Mouse (Mus musculus): ENCODE data around the gene Olfr1465. TPM values are rescaled to one million over a fixed set of nuclear protein-coding genes. Genes with fewer than 3 reads are reported as not detected.

The Olfr1465 gene
- polyA plus RNA-seq (2015; fragmentation: Nextera tagmentation; extraction: Ambion mirVana) = not detected in 2 replicates

DNA sequence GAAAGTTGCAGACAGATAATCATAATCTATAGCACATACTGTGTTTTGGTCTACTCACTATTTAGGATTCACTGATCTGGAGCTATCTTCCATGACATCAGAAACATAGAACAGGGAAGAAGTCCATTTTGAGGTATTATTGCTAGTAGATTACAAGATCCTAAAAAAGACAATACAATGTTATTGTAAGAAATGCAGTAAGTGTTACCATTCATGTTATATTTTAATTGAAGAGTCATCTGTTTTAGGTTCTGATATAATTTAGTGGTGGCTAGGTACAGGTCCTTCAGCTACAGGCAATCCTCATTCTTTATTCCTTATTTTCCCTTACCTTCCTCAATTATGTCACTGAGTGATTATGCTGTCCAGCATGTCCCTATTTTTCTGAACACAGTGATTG is at the start of gene Olfr1465:
Olfr1465 (minus strand) TSS at position 101 of the 400 bp plus-strand sequence.
- H3K27ac ChIP-seq (ENCODE audit: low read length) = no peak within 1 kb of the TSS
- no peaks in the 10 kb centered on the region for H3K36me3 ChIP-seq (ENCODE audit: control insufficient read depth, insufficient read depth)
- H3K4me2 ChIP-seq (ENCODE audit: low read depth, low read length) = no peak within 1 kb of the TSS
- no peak within 1 kb of the TSS for H3K4me3 ChIP-seq (ENCODE audit: low read length)
- no peaks in the 10 kb centered on the region; the same call in 1 of the 2 replicates for H3K9me3 ChIP-seq (replicated peaks; ENCODE audit: control insufficient read depth, low read length)
- H3K27me3 ChIP-seq (ENCODE audit: control insufficient read depth, insufficient read depth, low read length) = no peaks in the 10 kb centered on the region
- no peak within 1 kb of the TSS for H3K9ac ChIP-seq (ENCODE audit: low read length)
- H3K4me1 ChIP-seq (ENCODE audit: control insufficient read depth, insufficient read depth, low read length) = no peaks in the 10 kb centered on the region
- ATAC-seq (replicated peaks; ENCODE audit: extremely low read depth, insufficient read depth, low FRiP score) = no peak

DNA sequence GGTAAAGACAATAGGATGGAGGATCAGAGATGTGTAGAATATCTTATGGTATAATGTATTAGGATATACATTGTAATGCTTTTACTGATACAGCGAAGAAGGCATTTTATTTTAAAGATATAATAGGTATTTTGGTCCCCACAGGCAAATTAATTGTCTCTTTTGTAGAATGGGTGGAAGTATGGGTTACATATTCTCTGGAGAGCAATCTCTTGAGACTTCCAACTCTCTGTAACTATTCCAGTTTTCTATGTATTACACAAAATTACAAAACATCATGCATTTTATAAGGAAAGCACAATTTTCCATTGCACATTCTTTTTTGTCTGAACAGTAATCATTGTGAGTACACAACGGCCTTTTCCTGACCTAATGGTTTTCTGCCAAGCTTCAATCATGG is 46.6 kb upstream of the Olfr1465 start, which contains the start of gene Olfr1467:
Olfr1467 (plus strand) TSS at position 301 of the 400 bp plus-strand sequence.
- no peak within 1 kb of the TSS for H3K9ac ChIP-seq (ENCODE audit: low read length)
- H3K9me3 ChIP-seq (replicated peaks; ENCODE audit: control insufficient read depth, low read length) = peaks cover 7% of the 10 kb centered on the region
- H3K4me3 ChIP-seq (ENCODE audit: low read length) = no peak within 1 kb of the TSS
- H3K4me1 ChIP-seq (ENCODE audit: control insufficient read depth, insufficient read depth, low read length) = no peaks in the 10 kb centered on the region
- WGBS = 61% methylated on average over 2 of the region's 2 CpGs
- no peaks in the 10 kb centered on the region for H3K36me3 ChIP-seq (ENCODE audit: control insufficient read depth, insufficient read depth)
- no peak within 1 kb of the TSS for H3K27ac ChIP-seq (ENCODE audit: low read length)
- no peak within 1 kb of the TSS for H3K4me2 ChIP-seq (ENCODE audit: low read depth, low read length)
- no peak for ATAC-seq (replicated peaks; ENCODE audit: extremely low read depth, insufficient read depth, low FRiP score)
- H3K27me3 ChIP-seq (ENCODE audit: control insufficient read depth, insufficient read depth, low read length) = no peaks in the 10 kb centered on the region

DNA sequence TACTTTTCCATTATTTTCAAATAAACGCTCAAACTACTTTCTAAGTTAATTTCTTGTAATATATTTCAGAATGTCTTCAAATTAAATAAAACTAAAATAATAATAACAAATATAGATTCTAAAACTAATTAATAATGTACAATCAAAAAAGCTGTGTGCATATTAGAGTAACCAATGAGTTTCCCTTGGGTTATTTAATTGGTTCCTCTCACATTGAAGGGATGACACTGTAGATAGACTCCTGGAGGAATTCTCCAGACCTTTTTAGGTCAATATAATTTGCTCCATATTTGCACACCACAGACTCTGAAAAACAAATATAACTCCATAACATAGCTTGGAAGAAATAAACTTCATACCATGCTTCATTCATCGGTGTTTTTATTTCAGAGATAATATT is 23.2 kb upstream of the Olfr1465 start, which contains the start of gene Olfr1466:
Olfr1466 (plus strand) TSS at position 301 of the 400 bp plus-strand sequence.
- no peaks in the 10 kb centered on the region for H3K4me1 ChIP-seq (ENCODE audit: control insufficient read depth, insufficient read depth, low read length)
- H3K9me3 ChIP-seq (replicated peaks; ENCODE audit: control insufficient read depth, low read length) = peaks cover 2% of the 10 kb centered on the region; the same call in 1 of the 2 replicates
- H3K27me3 ChIP-seq (ENCODE audit: control insufficient read depth, insufficient read depth, low read length) = no peaks in the 10 kb centered on the region
- ATAC-seq (replicated peaks; ENCODE audit: extremely low read depth, insufficient read depth, low FRiP score) = no peak
- no peak within 1 kb of the TSS for H3K27ac ChIP-seq (ENCODE audit: low read length)
- WGBS = 77% methylated on average over 2 of the region's 2 CpGs
- no peak within 1 kb of the TSS for H3K9ac ChIP-seq (ENCODE audit: low read length)
- H3K4me3 ChIP-seq (ENCODE audit: low read length) = no peak within 1 kb of the TSS
- no peak within 1 kb of the TSS for H3K4me2 ChIP-seq (ENCODE audit: low read depth, low read length)
- no peaks in the 10 kb centered on the region for H3K36me3 ChIP-seq (ENCODE audit: control insufficient read depth, insufficient read depth)

Other genes starting within 250 kb of the Olfr1465 start
- not detected in 2 replicates for gene Olfr1457, start 217.7 kb downstream of the Olfr1465 start, polyA plus RNA-seq (2015; fragmentation: Nextera tagmentation; extraction: Ambion mirVana)
- not detected in 2 replicates for gene Olfr1458, start 208.8 kb downstream of the Olfr1465 start, polyA plus RNA-seq (2015; fragmentation: Nextera tagmentation; extraction: Ambion mirVana)
- not detected in 2 replicates for gene Olfr1459, start 166.0 kb downstream of the Olfr1465 start, polyA plus RNA-seq (2015; fragmentation: Nextera tagmentation; extraction: Ambion mirVana)
- gene Olfr1461, start 152.5 kb downstream of the Olfr1465 start, polyA plus RNA-seq (2015; fragmentation: Nextera tagmentation; extraction: Ambion mirVana) = not detected in 2 replicates
- not detected in 2 replicates for gene Olfr1462, start 129.8 kb downstream of the Olfr1465 start, polyA plus RNA-seq (2015; fragmentation: Nextera tagmentation; extraction: Ambion mirVana)
- gene Olfr1463, start 84.2 kb downstream of the Olfr1465 start, polyA plus RNA-seq (2015; fragmentation: Nextera tagmentation; extraction: Ambion mirVana) = not detected in 2 replicates
- gene Olfr1466, start 23.3 kb upstream of the Olfr1465 start, polyA plus RNA-seq (2015; fragmentation: Nextera tagmentation; extraction: Ambion mirVana) = not detected in 2 replicates
- gene Olfr1467, start 46.7 kb upstream of the Olfr1465 start, polyA plus RNA-seq (2015; fragmentation: Nextera tagmentation; extraction: Ambion mirVana) = not detected in 2 replicates
- gene Olfr1469, start 92.3 kb upstream of the Olfr1465 start, polyA plus RNA-seq (2015; fragmentation: Nextera tagmentation; extraction: Ambion mirVana) = not detected in 2 replicates
- not detected in 2 replicates for gene Olfr1471, start 127.9 kb upstream of the Olfr1465 start, polyA plus RNA-seq (2015; fragmentation: Nextera tagmentation; extraction: Ambion mirVana)
- gene Olfr1472, start 140.5 kb upstream of the Olfr1465 start, polyA plus RNA-seq (2015; fragmentation: Nextera tagmentation; extraction: Ambion mirVana) = not detected in 2 replicates
- not detected in 2 replicates for gene Olfr1474, start 154.0 kb upstream of the Olfr1465 start, polyA plus RNA-seq (2015; fragmentation: Nextera tagmentation; extraction: Ambion mirVana)
- not detected in 2 replicates for gene Olfr1475, start 164.7 kb upstream of the Olfr1465 start, polyA plus RNA-seq (2015; fragmentation: Nextera tagmentation; extraction: Ambion mirVana)
- gene Olfr1477, start 185.0 kb upstream of the Olfr1465 start, polyA plus RNA-seq (2015; fragmentation: Nextera tagmentation; extraction: Ambion mirVana) = not detected in 2 replicates
- gene Olfr1480, start 212.4 kb upstream of the Olfr1465 start, polyA plus RNA-seq (2015; fragmentation: Nextera tagmentation; extraction: Ambion mirVana) = not detected in 2 replicates

Data from heart, embryonic 16.5 days (tissue).